Comparison of ENCODE assay signal across 8 mouse cellular contexts in the genomic region with DNA sequence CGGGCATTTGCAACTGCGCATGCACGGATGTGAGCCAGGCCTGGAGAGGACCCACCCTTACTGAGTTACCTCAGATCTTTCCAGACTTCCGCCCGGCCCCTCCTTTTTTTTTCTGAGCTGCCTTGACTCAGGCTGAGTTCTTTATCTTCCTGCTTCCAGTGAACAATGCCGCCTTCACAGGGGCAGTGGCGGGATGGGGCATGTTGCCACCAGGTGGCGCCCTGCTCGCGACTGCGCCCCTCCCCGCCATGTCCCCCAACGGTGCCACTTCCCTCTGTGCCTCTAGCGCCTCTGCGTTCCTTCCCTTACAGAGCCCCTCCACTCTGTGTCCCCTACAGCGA. TPM values are rescaled to one million over a fixed set of nuclear protein-coding genes. Genes with fewer than 3 reads are reported as not detected.
DNase-seq lines count a peak whose midpoint lies in the region; ATAC-seq and TF ChIP-seq lines count a peak whose summit lies in the region.

No protein-coding gene starts in this region.

- peak overlapping the region; percentile 65 for H3K9ac ChIP-seq in ES-Bruce4 (ENCODE audit: low read depth, poor library complexity, severe bottlenecking)
- H3K9ac ChIP-seq in heart, postnatal 0 days (replicated peaks; ENCODE audit: low read depth, low read length), result peak overlapping the region; percentile 35
- peak overlapping the region; percentile 56 for H3K9ac ChIP-seq in liver, postnatal 0 days (replicated peaks)
- H3K9ac ChIP-seq in neural tube, embryonic 12.5 days, result 0 out of 2 replicates have a peak overlapping the region, but pooled peaks have one; percentile 27

- H3K4me2 ChIP-seq in heart, postnatal 0 days (ENCODE audit: low read depth, low read length), result peak overlapping the region; percentile 70
- peak overlapping the region; percentile 86 for H3K4me2 ChIP-seq in liver, postnatal 0 days (ENCODE audit: low read depth, low read length)
- peak overlapping the region; percentile 59 for H3K4me2 ChIP-seq in neural tube, embryonic 12.5 days (replicated peaks)

- ATAC-seq in heart, postnatal 0 days (ENCODE audit: insufficient read depth, low read depth), result peak; percentile 87
- ATAC-seq in liver, postnatal 0 days, result peak; percentile 76
- ATAC-seq in neural tube, embryonic 12.5 days (ENCODE audit: low FRiP score, low read depth), result peak; percentile 84

- TF ChIP-seq CTCF in ES-Bruce4 (IDR thresholded peaks at IDR 0.05; ENCODE audit: low read depth, low read length), result peak; percentile 95
- TF ChIP-seq CTCF in heart, postnatal 0 days (IDR thresholded peaks at IDR 0.05; ENCODE audit: low read depth), result peak; percentile 89
- peak; percentile 97 for TF ChIP-seq CTCF in liver, postnatal 0 days (IDR thresholded peaks at IDR 0.05; ENCODE audit: low read depth)
- peak; percentile 86 for TF ChIP-seq CTCF in testis, adult 2 months (IDR thresholded peaks at IDR 0.05; ENCODE audit: control insufficient read depth, insufficient read depth, insufficient replicate concordance, low read depth, low read length)

- peaks cover 5% of the 10 kb centered on the region; the same call in 1 of the 2 replicates for H3K36me3 ChIP-seq in ES-Bruce4 (ENCODE audit: control insufficient read depth, insufficient read depth, low read length, poor library complexity, severe bottlenecking)
- H3K36me3 ChIP-seq in heart, postnatal 0 days (replicated peaks; ENCODE audit: control insufficient read depth, insufficient read depth, low read length), result peaks cover 10% of the 10 kb centered on the region
- peaks cover 5% of the 10 kb centered on the region for H3K36me3 ChIP-seq in liver, postnatal 0 days (replicated peaks; ENCODE audit: insufficient read depth, low read length)
- no peaks in the 10 kb centered on the region for H3K36me3 ChIP-seq in neural tube, embryonic 12.5 days
- no peaks in the 10 kb centered on the region for H3K36me3 ChIP-seq in testis, adult 2 months (ENCODE audit: control insufficient read depth, insufficient read depth, low read length)

- peak; percentile 76 for TF ChIP-seq EP300 in ES-Bruce4 (IDR thresholded peaks at IDR 0.05; ENCODE audit: insufficient read depth, low read depth, low read length)
- TF ChIP-seq EP300 in heart, postnatal 0 days (IDR thresholded peaks at IDR 0.05; ENCODE audit: low read depth), result 0 out of 2 replicates have a peak, but pooled peaks have one; percentile 31
- TF ChIP-seq EP300 in liver, postnatal 0 days (IDR thresholded peaks at IDR 0.05; ENCODE audit: low read depth), result no peak

- TF ChIP-seq POLR2A in ES-Bruce4 (IDR thresholded peaks at IDR 0.05; ENCODE audit: insufficient read depth, low read length), result peak; percentile 62
- TF ChIP-seq POLR2A in testis, adult 2 months (IDR thresholded peaks at IDR 0.05; ENCODE audit: control insufficient read depth, low read depth, low read length), result peak; percentile 36; the same call in 1 of the 2 replicates

- no peaks in the 10 kb centered on the region for H3K27me3 ChIP-seq in ES-Bruce4 (ENCODE audit: control insufficient read depth, insufficient read depth, low read length, poor library complexity, severe bottlenecking)
- no peaks in the 10 kb centered on the region for H3K27me3 ChIP-seq in heart, postnatal 0 days (ENCODE audit: control insufficient read depth, insufficient read depth, low read length)
- H3K27me3 ChIP-seq in liver, postnatal 0 days (ENCODE audit: insufficient read depth, low read length), result no peaks in the 10 kb centered on the region
- H3K27me3 ChIP-seq in neural tube, embryonic 12.5 days (replicated peaks), result no peaks in the 10 kb centered on the region
- no peaks in the 10 kb centered on the region for H3K27me3 ChIP-seq in testis, adult 2 months (ENCODE audit: control insufficient read depth, insufficient read depth, low read length)

- DNase-seq in c-Kit-positive CD71-negative TER-119-negative erythroid progenitor cells, embryonic 14.5 days (ENCODE audit: low read depth), result peak; percentile 85
- peak; percentile 89 for DNase-seq in fibroblast of lung, adult 2 months (ENCODE audit: low read depth)
- DNase-seq in heart, postnatal 0 days (ENCODE audit: low spot score), result peak; percentile 95
- DNase-seq in kidney, postnatal 25 days, result peak; percentile 88 to 95
- peak; percentile 90 for DNase-seq in liver, postnatal 0 days

- no peaks in the 10 kb centered on the region for H3K9me3 ChIP-seq in ES-Bruce4 (replicated peaks; ENCODE audit: control insufficient read depth, insufficient read depth, low read length, poor library complexity, severe bottlenecking)
- no peaks in the 10 kb centered on the region for H3K9me3 ChIP-seq in heart, postnatal 0 days (replicated peaks; ENCODE audit: control insufficient read depth, low read length)
- no peaks in the 10 kb centered on the region for H3K9me3 ChIP-seq in liver, postnatal 0 days (ENCODE audit: low read length)
- no peaks in the 10 kb centered on the region for H3K9me3 ChIP-seq in neural tube, embryonic 12.5 days

- H3K4me1 ChIP-seq in ES-Bruce4 (ENCODE audit: control insufficient read depth, insufficient read depth, low read length), result peaks cover 9% of the 10 kb centered on the region
- H3K4me1 ChIP-seq in heart, postnatal 0 days (ENCODE audit: control insufficient read depth, insufficient read depth), result peaks cover 27% of the 10 kb centered on the region
- H3K4me1 ChIP-seq in liver, postnatal 0 days (ENCODE audit: insufficient read depth), result peaks cover 52% of the 10 kb centered on the region
- H3K4me1 ChIP-seq in neural tube, embryonic 12.5 days, result peaks cover 36% of the 10 kb centered on the region
- peaks cover 36% of the 10 kb centered on the region for H3K4me1 ChIP-seq in testis, adult 2 months (ENCODE audit: control insufficient read depth, insufficient read depth, low read length)

- peak overlapping the region; percentile 92 for H3K27ac ChIP-seq in ES-Bruce4 (ENCODE audit: insufficient read depth, low read length)
- H3K27ac ChIP-seq in heart, postnatal 0 days (ENCODE audit: low read depth), result peak overlapping the region; percentile 93
- H3K27ac ChIP-seq in liver, postnatal 0 days (ENCODE audit: low read depth), result peak overlapping the region; percentile 93
- no peak overlapping the region for H3K27ac ChIP-seq in neural tube, embryonic 12.5 days
- peak overlapping the region; percentile 73 for H3K27ac ChIP-seq in testis, adult 2 months (ENCODE audit: control insufficient read depth, insufficient read depth, low read depth, low read length)

- WGBS in heart, postnatal 0 days, result 5% methylated on average over 16 of the region's 16 CpGs
- 0% methylated on average over 16 of the region's 16 CpGs for WGBS in liver, postnatal 0 days (ENCODE audit: insufficient replicate concordance)
- WGBS in neural tube, embryonic 12.5 days, result 2% methylated on average over 16 of the region's 16 CpGs

- H3K4me3 ChIP-seq in ES-Bruce4 (ENCODE audit: low read depth, low read length), result peak overlapping the region; percentile 42
- no peak overlapping the region for H3K4me3 ChIP-seq in heart, postnatal 0 days (ENCODE audit: low read depth, low read length)
- peak overlapping the region; percentile 61 for H3K4me3 ChIP-seq in liver, postnatal 0 days (ENCODE audit: low read depth, low read length)
- H3K4me3 ChIP-seq in neural tube, embryonic 12.5 days, result peak overlapping the region; percentile 15; the same call in 1 of the 2 replicates
- H3K4me3 ChIP-seq in testis, adult 2 months (ENCODE audit: control insufficient read depth, low read depth, low read length), result peak overlapping the region; percentile 88

RNA-seq across cellular contexts. Expression of a gene that starts 1.5 kb away (rescaled TPM):
- 57.1 and 60.2 TPM in 2 replicates for polyA plus RNA-seq in ES-Bruce4 (2011; ENCODE audit: insufficient read depth, insufficient read length, low read depth, missing spikeins)
- total RNA-seq in heart, postnatal 0 days (2014; rRNA removed; ENCODE audit: low replicate concordance), result 76.8 and 78.5 TPM in 2 replicates
- 70.9 and 73.0 TPM in 2 replicates for polyA plus RNA-seq in heart, postnatal 0 days (2015; fragmentation: Nextera tagmentation; extraction: Ambion mirVana)
- 25.8 and 26.8 TPM in 2 replicates for polyA plus RNA-seq in liver, postnatal 0 days (2015; fragmentation: Nextera tagmentation; extraction: Ambion mirVana)
- polyA plus RNA-seq in neural tube, embryonic 12.5 days (2016; fragmentation: Nextera tagmentation; extraction: Ambion mirVana), result 29.0 and 31.7 TPM in 2 replicates
- polyA plus RNA-seq in testis, adult 2 months (2012; rRNA removed), result 21.9 and 22.3 TPM in 2 replicates

RNA-seq across cellular contexts. Expression of a gene that starts 8.9 kb away (rescaled TPM):
- not detected in 2 replicates for polyA plus RNA-seq in ES-Bruce4 (2011; ENCODE audit: insufficient read depth, insufficient read length, low read depth, missing spikeins)
- total RNA-seq in heart, postnatal 0 days (2014; rRNA removed; ENCODE audit: low replicate concordance), result not detected in 2 replicates
- not detected in 2 replicates for polyA plus RNA-seq in heart, postnatal 0 days (2015; fragmentation: Nextera tagmentation; extraction: Ambion mirVana)
- not detected in 2 replicates for polyA plus RNA-seq in liver, postnatal 0 days (2015; fragmentation: Nextera tagmentation; extraction: Ambion mirVana)
- polyA plus RNA-seq in neural tube, embryonic 12.5 days (2016; fragmentation: Nextera tagmentation; extraction: Ambion mirVana), result not detected in 2 replicates
- 274 and 296 TPM in 2 replicates for polyA plus RNA-seq in testis, adult 2 months (2012; rRNA removed)

RNA-seq across cellular contexts. Expression of a gene that starts 12.0 kb away (rescaled TPM):
- polyA plus RNA-seq in ES-Bruce4 (2011; ENCODE audit: insufficient read depth, insufficient read length, low read depth, missing spikeins), result 162 and 174 TPM in 2 replicates
- 26.8 and 33.8 TPM in 2 replicates for total RNA-seq in heart, postnatal 0 days (2014; rRNA removed; ENCODE audit: low replicate concordance)
- polyA plus RNA-seq in heart, postnatal 0 days (2015; fragmentation: Nextera tagmentation; extraction: Ambion mirVana), result 13.2 and 14.4 TPM in 2 replicates
- polyA plus RNA-seq in liver, postnatal 0 days (2015; fragmentation: Nextera tagmentation; extraction: Ambion mirVana), result 37.8 and 43.5 TPM in 2 replicates
- 94.7 and 95.2 TPM in 2 replicates for polyA plus RNA-seq in neural tube, embryonic 12.5 days (2016; fragmentation: Nextera tagmentation; extraction: Ambion mirVana)
- 41.1 and 43.1 TPM in 2 replicates for polyA plus RNA-seq in testis, adult 2 months (2012; rRNA removed)

RNA-seq across cellular contexts. Expression of a gene that starts 14.6 kb away (rescaled TPM):
- 4.0 and 4.7 TPM in 2 replicates for polyA plus RNA-seq in ES-Bruce4 (2011; ENCODE audit: insufficient read depth, insufficient read length, low read depth, missing spikeins)
- 12.3 and 13.8 TPM in 2 replicates for total RNA-seq in heart, postnatal 0 days (2014; rRNA removed; ENCODE audit: low replicate concordance)
- polyA plus RNA-seq in heart, postnatal 0 days (2015; fragmentation: Nextera tagmentation; extraction: Ambion mirVana), result 4.4 and 4.6 TPM in 2 replicates
- polyA plus RNA-seq in liver, postnatal 0 days (2015; fragmentation: Nextera tagmentation; extraction: Ambion mirVana), result 2.6 and 3.1 TPM in 2 replicates
- polyA plus RNA-seq in neural tube, embryonic 12.5 days (2016; fragmentation: Nextera tagmentation; extraction: Ambion mirVana), result 1.5 and 2.0 TPM in 2 replicates
- polyA plus RNA-seq in testis, adult 2 months (2012; rRNA removed), result 3.4 and 3.7 TPM in 2 replicates

RNA-seq across cellular contexts. Expression of a gene that starts 34.5 kb away (rescaled TPM):
- polyA plus RNA-seq in ES-Bruce4 (2011; ENCODE audit: insufficient read depth, insufficient read length, low read depth, missing spikeins), result 4.9 and 5.4 TPM in 2 replicates
- total RNA-seq in heart, postnatal 0 days (2014; rRNA removed; ENCODE audit: low replicate concordance), result 82.1 and 84.3 TPM in 2 replicates
- 29.5 and 37.1 TPM in 2 replicates for polyA plus RNA-seq in heart, postnatal 0 days (2015; fragmentation: Nextera tagmentation; extraction: Ambion mirVana)
- 5.1 and 5.2 TPM in 2 replicates for polyA plus RNA-seq in liver, postnatal 0 days (2015; fragmentation: Nextera tagmentation; extraction: Ambion mirVana)
- 19.9 and 20.6 TPM in 2 replicates for polyA plus RNA-seq in neural tube, embryonic 12.5 days (2016; fragmentation: Nextera tagmentation; extraction: Ambion mirVana)
- 5.7 and 7.0 TPM in 2 replicates for polyA plus RNA-seq in testis, adult 2 months (2012; rRNA removed)

Comparison
In these comparisons a context has a peak if more than half of its experiments do, and no peak if none do; other contexts are left out.
1. RNA of a gene that starts 8.9 kb away (polyA plus RNA-seq): 274 to 296 TPM in testis, adult 2 months; not detected in liver, postnatal 0 days, not detected in ES-Bruce4, not detected in heart, postnatal 0 days and not detected in neural tube, embryonic 12.5 days; every median in the first group is over 100 times any median in the second.
2. Peak in every context shown above with its lines, with median percentiles within 50 percentile points of each other: H3K9ac ChIP-seq, CTCF ChIP-seq, DNase-seq, ATAC-seq and H3K4me2 ChIP-seq.